Mouse (Mus musculus) G1E-ER4 (cell line): ENCODE measurements around the gene Nbeal2. TPM values are rescaled to one million over a fixed set of nuclear protein-coding genes. Genes with fewer than 3 reads are reported as not detected.

Experiments used
- GATA1 ChIP-seq: IDR thresholded peaks from one replicate; pipeline ENCODE4 v1.8.0; 2012; ENCODE audit warnings: low read length, inconsistent platforms
- polyA plus RNA-seq: library from polyadenylated mRNA; stranded (reverse); fragments of >175 nt; gene quantifications from 2 replicates; pipeline ENCODE4 v1.2.3, GENCODE M21; 2012

The Nbeal2 gene
- polyA plus RNA-seq, 1 experiment = 82.0 TPM

DNA sequence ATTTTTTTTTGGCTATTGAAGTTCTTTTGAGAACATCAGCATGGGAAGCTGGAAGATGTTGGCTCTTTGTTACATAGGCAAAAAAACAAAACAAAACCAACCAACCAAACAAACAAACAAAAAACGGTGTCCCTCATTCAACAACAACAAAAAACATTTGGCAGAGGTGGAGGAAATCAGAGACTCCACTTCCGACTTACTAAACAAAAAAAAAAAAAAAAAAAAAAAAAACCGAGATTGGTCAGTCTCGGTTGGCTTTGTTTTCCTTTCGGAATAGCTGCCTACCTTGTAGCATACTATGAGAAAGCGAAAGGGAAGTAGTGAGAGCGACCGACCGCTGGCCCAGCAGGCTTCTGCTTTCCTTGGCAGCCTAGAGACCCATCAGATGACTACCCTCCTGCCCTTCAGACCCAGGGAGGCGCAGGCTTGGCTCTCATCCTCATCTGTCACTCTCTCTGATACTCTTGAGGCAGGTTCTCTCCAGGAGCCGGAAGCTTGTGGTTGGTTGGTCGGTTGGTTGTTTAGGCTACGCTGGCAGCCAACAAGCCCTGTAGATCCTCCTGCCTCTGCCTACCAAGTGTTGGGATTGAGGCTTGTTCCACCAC is 3.6 kb upstream of the Nbeal2 start:
- TF ChIP-seq GATA1 = no peak

DNA sequence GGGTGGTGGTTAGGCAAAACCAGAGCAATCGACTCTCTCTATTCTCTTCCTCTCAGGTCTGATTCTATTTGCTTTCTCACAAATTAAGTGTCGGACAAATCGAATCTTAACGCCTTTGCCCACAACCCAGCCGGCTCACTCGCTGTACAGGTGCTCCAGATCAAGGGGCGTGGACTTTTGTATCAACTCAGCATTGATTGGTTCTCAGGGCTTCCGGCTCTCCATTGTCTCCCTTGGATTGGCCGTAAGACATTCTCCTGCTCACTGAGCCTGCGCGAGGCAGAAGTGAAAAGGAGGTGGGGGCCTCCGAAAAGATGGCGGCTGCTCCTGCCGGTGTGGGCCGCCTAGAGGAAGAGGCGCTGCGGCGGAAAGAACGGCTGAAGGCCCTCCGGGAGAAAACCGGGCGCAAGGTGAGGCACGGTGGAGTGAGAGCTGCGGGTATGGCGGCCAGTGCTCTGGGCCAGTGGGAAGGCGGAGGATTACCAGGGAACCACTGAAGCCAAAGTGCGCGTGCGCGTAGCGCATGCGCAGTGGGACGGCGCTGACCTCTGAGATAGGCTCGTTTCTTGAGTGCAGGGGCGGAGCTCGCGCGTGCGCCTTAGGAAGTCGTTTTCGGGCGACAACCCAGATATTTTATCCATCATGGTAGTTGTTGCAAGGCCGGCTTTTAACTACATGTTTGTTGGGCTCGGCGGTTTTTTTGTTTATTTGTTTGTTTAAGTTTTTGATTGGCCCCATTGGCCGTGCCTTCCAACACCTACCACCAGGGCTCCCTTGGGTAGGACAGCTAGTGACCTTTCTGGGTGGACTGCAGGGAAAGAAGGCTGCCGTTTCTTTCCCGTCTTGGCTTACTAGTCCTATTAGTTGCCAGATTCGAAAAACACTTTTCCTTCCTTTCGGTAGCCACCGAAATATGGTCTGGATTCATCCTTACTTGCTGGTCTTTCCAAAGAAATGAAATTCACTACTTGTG is 2.6 kb upstream of the Nbeal2 start, which contains the start of gene Ccdc12:
Ccdc12 (plus strand) TSS at position 255 of the 973 bp plus-strand sequence.
- no peak for TF ChIP-seq GATA1

DNA sequence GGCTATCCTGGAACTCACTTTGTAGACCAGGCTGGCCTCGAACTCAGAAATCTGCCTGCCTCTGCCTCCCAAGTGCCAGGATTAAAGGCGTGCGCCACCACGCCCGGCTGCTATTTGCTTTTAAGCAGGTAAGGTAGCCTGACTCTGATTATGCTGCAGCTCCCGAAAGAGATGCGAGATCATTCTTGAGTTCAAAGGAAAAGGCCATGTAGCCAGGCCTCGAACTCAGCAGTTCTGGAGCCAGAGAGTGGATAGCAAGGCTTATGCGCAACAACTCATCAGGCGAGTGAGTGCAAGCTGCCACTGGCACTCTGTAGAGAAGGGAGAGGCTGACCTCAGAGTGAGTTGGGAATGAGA is 1.7 kb upstream of the Nbeal2 start:
- TF ChIP-seq GATA1 = no peak

DNA sequence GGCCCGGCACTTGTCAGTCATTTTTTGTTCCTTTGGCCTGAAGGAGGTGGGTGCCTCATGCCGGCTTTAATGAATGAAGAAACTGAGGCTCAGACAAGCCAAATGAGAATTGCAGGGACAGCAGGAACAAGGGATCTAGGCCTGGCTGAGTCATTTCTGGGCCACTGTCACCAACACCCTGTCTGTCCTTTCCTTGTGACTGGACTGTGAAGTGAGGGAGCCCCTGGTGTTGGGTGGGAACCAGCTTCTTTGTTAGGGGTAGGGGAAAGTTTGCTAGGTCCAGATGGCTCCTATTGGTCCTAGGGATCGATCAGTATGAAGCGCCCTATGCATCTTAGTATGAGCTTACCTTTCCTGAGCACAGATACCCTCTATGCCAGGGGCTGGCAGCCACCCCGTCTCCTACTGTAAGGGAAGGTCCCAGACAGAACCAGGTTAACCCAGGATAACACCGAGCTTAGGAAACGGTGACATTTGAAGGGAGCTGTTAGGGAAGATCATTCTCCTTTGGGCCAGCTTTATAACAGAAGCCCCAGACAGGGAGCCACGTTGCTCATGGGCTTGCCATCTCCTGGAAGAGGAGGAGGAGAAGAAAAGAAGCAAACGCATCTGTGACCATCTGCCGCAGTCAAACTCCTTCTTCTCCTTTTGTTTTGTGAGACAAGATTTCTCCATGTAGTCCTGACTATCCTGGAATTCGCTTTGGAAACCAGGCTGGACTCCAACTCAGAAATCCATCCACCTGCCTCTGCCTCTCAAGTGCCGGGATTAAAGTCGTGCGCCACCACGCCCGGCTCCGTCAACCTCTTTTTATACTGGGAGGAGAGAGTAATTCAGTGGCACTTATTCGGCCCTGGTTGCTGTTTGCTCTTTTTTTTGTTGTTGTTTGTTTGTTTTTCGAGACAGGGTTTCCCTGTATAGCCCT is 1.0 kb upstream of the Nbeal2 start:
- TF ChIP-seq GATA1 = no peak

DNA sequence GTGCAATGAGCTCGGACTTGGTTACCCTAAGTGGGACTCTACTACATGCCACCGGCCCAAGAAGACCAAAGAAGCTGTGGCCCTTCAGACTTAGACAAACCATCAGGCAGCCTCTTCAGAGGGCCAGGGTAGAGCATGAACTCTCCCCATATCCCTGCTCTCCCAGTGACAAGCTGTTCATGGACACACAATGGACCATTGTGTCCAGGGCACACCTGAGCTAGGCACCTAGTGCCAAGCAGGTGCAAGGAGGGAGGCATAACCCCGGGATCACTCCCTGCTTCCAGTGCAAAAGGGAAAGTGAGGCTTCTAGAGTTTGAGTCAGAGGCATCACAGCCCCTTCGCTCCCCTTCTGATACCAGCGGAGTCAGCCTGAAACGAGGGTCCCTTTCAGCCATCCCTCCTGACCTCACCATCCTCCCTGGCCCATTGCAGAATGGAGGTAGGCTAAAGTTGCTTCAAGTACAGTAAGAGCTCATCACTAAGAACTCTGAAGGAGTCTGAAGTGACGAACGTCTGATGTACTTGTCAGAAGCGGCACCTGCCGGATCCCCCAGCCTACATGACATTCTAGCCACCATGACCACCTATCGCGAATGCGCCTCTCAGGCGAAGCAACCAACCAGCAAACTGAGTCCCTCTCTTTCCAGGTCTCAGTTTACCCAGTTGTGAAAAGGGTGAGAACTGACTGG is 852 bp downstream of the Nbeal2 start:
- no peak for TF ChIP-seq GATA1

DNA sequence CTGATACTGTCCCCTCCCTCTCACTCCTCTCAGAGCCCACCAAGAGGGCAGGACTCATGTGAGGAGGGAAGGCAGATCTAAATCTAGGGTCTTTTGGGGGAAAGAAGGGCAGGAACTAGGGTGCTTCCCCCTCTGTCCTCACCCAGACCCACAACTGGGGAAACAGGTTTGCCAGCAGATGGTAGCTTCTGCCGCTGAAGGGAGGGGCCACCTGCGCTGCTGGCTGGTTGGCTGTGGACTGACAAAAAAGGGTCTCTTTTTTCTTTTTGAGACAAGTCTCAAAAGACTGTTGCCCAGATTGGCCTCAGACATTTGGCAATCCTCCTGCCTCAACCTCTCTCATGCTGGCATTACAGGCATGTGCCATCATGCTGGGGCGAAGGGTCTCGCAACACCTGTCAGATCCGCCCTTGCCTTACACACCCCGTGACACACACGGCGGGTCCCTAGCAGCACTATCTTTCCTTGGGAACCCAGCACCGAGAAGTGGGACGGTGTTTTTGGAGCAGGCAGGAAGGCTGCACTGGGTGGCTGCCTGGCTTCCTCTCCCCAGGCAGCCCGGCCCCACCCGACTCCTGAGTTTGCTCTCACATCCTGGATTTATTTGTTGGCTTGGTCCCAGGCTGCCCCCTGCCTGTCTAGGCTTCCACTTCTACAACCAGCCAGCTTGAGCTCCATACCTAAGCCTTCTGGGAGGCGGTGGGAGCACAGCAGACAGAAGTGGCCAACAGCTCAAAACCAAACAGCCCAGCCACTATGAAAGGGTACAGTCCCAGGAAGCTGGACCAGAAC is 1.8 kb downstream of the Nbeal2 start:
- TF ChIP-seq GATA1 = no peak

DNA sequence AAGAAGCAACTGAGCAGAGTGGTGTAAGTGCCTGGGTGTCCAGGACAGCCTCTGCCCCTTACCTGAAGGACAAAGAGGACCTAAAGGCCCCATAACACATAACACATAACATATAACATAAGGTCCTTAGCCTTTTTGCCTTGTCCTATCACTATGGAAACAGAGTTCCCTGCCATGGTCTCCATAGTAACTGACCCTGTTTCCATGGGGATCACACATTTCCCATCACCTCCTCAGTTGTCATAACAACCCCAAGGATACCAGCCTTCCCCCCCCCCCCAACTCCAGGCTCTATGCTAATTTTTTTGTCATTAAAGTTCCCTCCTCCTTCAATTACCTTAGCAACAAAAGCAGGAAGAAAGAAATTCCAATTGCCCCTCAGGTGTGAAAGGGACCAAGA is 4.2 kb downstream of the Nbeal2 start:
- TF ChIP-seq GATA1 = no peak

DNA sequence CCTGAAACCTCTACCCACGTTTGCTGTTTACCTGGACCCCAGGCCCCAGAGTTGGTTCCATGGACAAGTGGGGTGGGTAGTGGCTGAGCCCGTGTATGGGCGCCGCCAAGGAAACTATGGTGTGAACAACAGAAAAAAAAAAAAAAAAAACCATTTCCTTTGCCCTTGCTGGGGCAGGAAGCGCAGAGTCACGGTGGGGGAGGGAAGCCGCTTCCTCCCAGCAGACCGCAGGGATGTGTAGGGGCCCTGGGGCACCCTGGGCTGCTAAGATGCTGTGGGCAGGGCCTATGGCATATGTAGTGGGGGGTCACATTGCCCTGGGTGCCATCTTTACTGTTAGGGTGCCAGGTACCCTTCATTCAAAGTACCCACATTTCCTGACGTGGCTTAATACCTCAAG is 8.7 kb downstream of the Nbeal2 start:
- TF ChIP-seq GATA1 = no peak

DNA sequence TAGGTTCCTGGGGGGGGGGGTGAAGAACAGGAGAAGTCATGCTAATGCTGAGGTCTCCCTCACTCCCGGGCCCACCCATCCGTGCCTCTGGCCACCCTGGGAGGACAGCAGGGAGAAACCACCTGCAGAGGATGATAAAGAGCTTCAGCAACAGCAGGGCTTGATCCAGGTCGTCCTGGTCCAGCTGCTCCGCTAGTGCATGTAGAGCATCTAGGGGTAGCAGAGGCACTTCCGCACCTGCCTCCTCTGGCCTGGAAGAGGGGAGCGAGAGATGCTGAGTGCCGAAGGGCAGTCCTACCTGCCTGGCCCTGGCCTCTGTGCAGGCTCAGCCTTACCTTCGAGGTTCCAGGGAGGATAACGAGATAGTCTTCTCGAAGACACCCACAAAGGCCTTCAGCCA is 9.7 kb downstream of the Nbeal2 start:
- no peak for TF ChIP-seq GATA1

DNA sequence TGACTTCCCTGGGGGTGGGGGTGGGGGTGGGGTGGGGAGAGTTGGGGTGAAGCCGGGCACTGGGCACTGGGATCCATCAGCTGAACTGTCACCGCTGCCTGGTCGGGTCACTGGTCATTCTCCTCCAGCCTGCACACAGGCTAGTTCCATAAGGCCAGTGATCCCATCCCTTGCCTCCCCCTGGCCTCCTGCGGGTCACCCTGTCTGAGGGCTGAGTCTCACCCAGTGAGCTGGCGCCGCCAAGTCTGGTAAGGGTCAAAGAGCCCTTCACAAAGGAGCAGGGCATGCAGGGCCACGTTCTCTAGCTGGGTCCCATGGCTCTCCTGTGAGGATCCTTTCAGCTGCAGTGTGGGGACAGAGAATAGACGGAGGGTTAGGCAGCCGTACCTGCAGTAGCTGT is 10.2 kb downstream of the Nbeal2 start:
- TF ChIP-seq GATA1 = no peak

DNA sequence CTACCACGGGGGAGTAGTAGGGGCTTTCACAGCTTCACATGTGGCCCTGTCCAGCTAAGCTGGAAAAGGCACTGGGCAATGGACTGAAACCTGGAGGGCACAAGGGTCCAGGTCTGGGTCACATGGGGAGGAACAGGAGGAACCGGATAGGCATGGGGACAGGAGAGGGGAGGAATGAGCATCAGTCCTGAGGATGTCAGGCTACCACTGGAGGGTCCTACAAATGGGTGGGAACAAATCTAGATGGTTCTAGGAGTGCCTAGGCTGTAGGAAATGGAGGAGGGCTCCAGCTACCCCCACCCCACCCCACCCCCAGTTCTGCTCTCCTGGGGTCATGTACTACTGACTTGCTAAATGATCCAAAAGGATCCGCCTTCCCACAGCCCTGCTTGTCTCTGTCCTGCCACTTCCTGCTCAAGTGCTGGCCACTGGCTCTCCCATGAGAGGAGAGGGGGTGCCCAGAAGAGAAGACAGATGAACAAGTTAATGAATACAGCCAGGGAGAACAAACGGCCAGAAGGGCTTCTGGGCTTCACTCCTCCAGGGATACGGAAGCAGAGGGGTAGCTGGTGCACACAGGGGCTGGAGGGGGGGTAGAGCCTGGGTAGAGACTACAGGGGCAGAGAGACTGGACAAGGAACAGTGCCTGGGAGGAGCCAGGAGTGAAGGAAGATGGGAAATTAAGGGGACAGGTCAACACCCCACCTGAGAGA is 11.0 kb downstream of the Nbeal2 start:
- no peak for TF ChIP-seq GATA1

DNA sequence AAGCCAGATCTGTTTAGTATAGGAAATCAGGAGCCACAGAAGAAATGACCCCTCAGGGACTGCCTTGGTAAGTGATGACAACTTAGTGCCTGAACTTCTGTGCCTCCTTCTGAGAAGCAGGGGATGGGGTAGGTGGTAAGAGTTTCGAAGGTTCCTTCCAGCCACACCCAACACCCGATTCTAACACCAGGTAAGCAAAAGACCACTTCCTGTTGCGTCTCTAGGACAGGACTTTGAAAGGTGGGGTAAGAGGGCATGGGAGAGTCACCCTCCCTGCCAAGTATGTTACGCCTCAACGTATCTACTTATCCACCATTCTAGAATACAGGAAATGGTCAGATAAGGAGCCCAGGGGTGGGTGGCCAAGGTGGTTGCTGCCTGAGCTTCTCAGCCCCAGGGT is 13.0 kb downstream of the Nbeal2 start:
- no peak for TF ChIP-seq GATA1

DNA sequence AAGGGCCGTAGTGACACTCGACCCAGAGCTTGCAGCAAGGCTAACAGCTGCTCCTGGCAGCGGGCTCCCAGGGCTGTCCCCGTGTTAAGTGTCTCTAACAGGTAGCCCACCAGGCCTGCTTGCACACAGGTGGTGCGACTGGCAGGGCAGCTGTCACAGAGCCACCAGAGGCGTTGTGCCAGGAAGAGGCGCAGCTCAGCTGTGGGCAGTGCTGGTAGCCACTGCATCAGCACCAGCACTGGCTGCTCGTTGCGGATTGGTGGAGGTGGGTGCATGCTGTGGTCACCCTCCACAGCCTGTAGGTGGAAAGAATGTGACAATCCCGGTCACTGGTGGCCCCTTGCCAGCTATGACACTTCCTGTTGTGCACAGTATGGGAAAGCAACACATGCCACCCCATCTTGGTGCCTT is 15.3 kb downstream of the Nbeal2 start:
- TF ChIP-seq GATA1 = no peak

DNA sequence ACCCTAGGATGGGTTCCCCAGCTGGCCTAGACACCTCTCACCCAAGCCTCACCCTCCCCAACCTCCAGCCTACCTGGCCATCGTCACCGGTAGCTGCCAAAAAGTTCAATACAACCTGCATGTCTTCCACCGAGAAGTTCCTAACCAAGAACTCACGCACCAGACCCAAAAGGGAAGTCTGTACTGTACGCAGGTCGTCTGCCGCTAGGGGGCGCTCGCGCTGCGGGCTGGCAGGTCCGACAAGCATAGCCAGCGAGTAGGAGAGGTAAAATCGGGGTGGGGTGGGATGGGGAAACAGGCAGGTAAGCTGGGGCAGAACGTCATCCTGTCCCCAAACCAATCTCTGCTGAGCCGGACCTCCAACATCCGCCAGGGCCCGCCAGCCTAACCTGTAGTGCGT is 18.7 kb downstream of the Nbeal2 start:
- TF ChIP-seq GATA1 = no peak
